Mouse (Mus musculus): ENCODE data around the gene Hist2h3b. TPM values are rescaled to one million over a fixed set of nuclear protein-coding genes. Genes with fewer than 3 reads are reported as not detected.
A peak's percentile ranks its signal among the peaks of the same experiment; 100 is the strongest.

The Hist2h3b gene
- total and polyA plus RNA-seq, 3 experiments = 12.1 to 1,421 (median 39.4) TPM

DNA sequence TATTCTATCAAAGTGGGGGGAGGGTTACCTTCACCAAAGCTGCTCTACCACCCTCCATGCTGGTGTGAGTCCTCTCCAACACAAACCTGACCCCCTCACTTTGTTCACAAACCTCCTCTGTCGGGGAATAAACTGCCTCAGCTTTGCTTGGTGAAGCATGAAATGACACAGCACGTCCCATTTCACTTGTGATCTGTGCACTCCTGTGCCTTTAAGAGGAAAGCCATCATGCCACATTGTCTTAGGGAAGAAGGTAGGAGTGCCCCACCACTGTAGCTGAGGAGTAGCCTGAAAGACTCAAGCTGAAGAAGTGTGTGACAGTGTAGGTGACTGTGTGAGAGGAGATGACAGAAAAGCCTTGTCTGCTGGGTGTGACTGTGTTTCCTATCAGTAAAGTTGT lies 43.0 kb upstream of the Hist2h3b start:
- peaks cover 16% of the 10 kb centered on the region for H3K79me2 ChIP-seq (replicated peaks; ENCODE audit: control insufficient read depth, extremely low read depth, insufficient read depth, poor library complexity, severe bottlenecking)

DNA sequence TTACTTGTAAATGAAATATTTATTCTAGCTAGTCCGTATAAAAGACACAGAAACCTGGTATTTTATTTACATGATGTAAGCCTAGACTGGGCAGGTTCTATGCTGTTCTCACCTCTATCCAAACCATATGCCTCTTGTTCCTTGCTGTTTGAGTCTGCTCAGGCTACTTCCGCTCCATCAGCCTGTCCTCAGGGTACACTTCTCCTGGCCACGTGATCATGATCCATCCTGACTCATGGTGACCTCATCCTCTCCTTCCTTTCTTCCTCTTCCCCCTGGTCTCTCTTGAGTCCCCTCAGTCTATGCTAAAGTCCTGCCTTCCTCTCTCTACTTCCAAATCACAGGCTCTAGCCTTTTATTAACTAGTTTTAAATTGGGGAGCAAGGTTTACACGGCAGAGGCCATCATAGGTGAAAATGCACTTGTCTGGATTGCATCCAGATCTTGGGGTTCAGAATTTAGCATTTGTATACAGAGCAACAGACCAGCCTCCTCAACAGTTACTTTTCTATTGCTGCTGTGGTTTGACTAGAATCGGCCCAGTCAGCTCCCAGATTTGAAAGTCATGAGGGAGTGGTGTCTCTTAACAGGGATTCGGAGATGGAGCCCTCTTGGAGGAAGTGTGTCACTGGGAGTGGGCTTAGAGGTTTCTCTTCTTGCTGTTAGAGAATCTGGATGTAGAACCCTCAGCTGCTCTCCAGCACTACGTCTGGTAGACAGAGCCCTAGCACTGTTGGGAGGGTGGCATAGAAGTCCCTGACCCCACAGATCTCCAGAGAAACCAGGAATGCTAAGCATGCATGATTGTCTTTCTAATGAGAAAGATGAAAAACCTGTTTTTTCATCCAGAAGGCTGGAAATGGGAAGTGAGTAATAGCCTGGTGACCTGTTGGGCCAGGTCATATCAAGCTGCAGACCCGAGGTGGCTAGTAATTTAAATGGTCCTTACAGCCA lies 41.5 kb upstream of the Hist2h3b start:
- Histone ChIP-seq H3K36me3 (replicated peaks in 1 of 2; ENCODE audit: control insufficient read depth in 1 of 2, insufficient read depth in 1 of 2, low read length in 1 of 2) (no peaks in the 10 kb centered on the region), H3K9me3 (replicated peaks; ENCODE audit: low read length) (no peaks in the 10 kb centered on the region), H3K4me2 (ENCODE audit: insufficient read depth, low read depth, poor library complexity, severe bottlenecking) (no peak overlapping the region), H3K27ac (ENCODE audit: insufficient read depth, low read depth) (no peak overlapping the region; the same call in 1 of the 2 replicates), H3K4me3 (replicated peaks in 1 of 3; ENCODE audit: low read depth in 2 of 3, low read length in 2 of 3, poor library complexity in 1 of 3) (no peak overlapping the region), H3K79me2 (replicated peaks; ENCODE audit: control insufficient read depth, extremely low read depth, insufficient read depth, poor library complexity, severe bottlenecking) (peaks cover 16% of the 10 kb centered on the region), H3K27me3 (replicated peaks) (no peaks in the 10 kb centered on the region), H3K9ac (ENCODE audit: insufficient read depth, low read depth) (peak overlapping the region; percentile 27; the same call in 1 of the 2 replicates), H3K4me1 (ENCODE audit: control insufficient read depth in 1 of 2, insufficient read depth in 2 of 2) (peaks cover 26 to 93% of the 10 kb centered on the region in 2 experiments)
- in situ Hi-C loops (cut with MboI; ENCODE audit: low pct_ligation_motif_present, low pct_unique_long_range_greater_than_20kb, low sequenced_read_pairs) (loop anchor here (10.0 kb wide), 2 partner anchors 262 to 572 kb away; partner anchors contain the start of gene Mcl1), dilution Hi-C loops (cut with MboI; ENCODE audit: extremely low pct_ligation_motif_present, extremely low pct_unique_long_range_greater_than_20kb, low sequenced_read_pairs) (no loop called here)
- no peak for DNase-seq (ENCODE audit: extremely low read depth)
- TF ChIP-seq RCOR1 (conservative IDR thresholded peaks at IDR 0.05; ENCODE audit: low read depth, low read length) (no peak), ETS1 (conservative IDR thresholded peaks at IDR 0.05; ENCODE audit: low read depth, low read length) (no peak), JUN (IDR thresholded peaks at IDR 0.05; ENCODE audit: insufficient read depth, low read depth, low read length) (no peak), MAZ (IDR thresholded peaks at IDR 0.05; ENCODE audit: low read depth, low read length) (no peak), RAD21 (IDR thresholded peaks at IDR 0.05; ENCODE audit: low read depth, low read length) (no peak), MEF2A (IDR thresholded peaks at IDR 0.05; ENCODE audit: borderline replicate concordance, low read depth, low read length) (no peak), ELF1 (IDR thresholded peaks at IDR 0.05; ENCODE audit: low read depth, low read length) (no peak), POLR2A (IDR thresholded peaks at IDR 0.05; ENCODE audit: low read depth, low read length) (no peak), USF2 (conservative IDR thresholded peaks at IDR 0.05; ENCODE audit: low read depth, low read length) (peak; percentile 27; the same call in 1 of the 2 replicates), CTCF (conservative IDR thresholded peaks at IDR 0.05 in 1 of 2, IDR thresholded peaks at IDR 0.05 in 1 of 2; ENCODE audit: low read depth in 2 of 2, low read length in 2 of 2) (no peak), MAFK (IDR thresholded peaks at IDR 0.05; ENCODE audit: insufficient replicate concordance, low read length) (no peak), TBP (conservative IDR thresholded peaks at IDR 0.05; ENCODE audit: low read depth, low read length) (no peak), ZKSCAN1 (IDR thresholded peaks at IDR 0.05; ENCODE audit: borderline replicate concordance, low read depth, low read length) (no peak), USF1 (IDR thresholded peaks at IDR 0.05; ENCODE audit: low read depth, low read length) (peak; percentile 42; the same call in 1 of the 2 replicates), UBTF (IDR thresholded peaks at IDR 0.05; ENCODE audit: low read depth, low read length) (no peak)

More for the DNA sequence above, 43.0 kb upstream of the Hist2h3b start:
- DNase-seq (ENCODE audit: extremely low read depth) = peak; percentile 45
- Histone ChIP-seq H3K4me2 (ENCODE audit: insufficient read depth, low read depth, poor library complexity, severe bottlenecking) (peak overlapping the region; percentile 72; the same call in 1 of the 2 replicates), H3K4me1 (ENCODE audit: control insufficient read depth in 1 of 2, insufficient read depth in 2 of 2) (peaks cover 23 to 77% of the 10 kb centered on the region in 2 experiments), H3K9ac (ENCODE audit: insufficient read depth, low read depth) (peak overlapping the region; percentile 71), H3K4me3 (replicated peaks in 1 of 3; ENCODE audit: low read depth in 2 of 3, low read length in 2 of 3, poor library complexity in 1 of 3) (peak overlapping the region in 1 of 3 experiments; percentile 17), H3K27me3 (replicated peaks) (no peaks in the 10 kb centered on the region), H3K27ac (ENCODE audit: insufficient read depth, low read depth) (peak overlapping the region; percentile 64), H3K36me3 (replicated peaks in 1 of 2; ENCODE audit: control insufficient read depth in 1 of 2, insufficient read depth in 1 of 2, low read length in 1 of 2) (no peaks in the 10 kb centered on the region), H3K9me3 (replicated peaks; ENCODE audit: low read length) (no peaks in the 10 kb centered on the region)
- in situ Hi-C loops (cut with MboI; ENCODE audit: low pct_ligation_motif_present, low pct_unique_long_range_greater_than_20kb, low sequenced_read_pairs) = loop anchor here (10.0 kb wide), 2 partner anchors 261 to 571 kb away; partner anchors contain the start of gene Mcl1
- dilution Hi-C loops (cut with MboI; ENCODE audit: extremely low pct_ligation_motif_present, extremely low pct_unique_long_range_greater_than_20kb, low sequenced_read_pairs) = no loop called here
- TF ChIP-seq BHLHE40 (IDR thresholded peaks at IDR 0.05; ENCODE audit: low read depth, low read length) (peak; percentile 34; the same call in 1 of the 2 replicates), CHD2 (IDR thresholded peaks at IDR 0.05; ENCODE audit: low read length) (0 out of 2 replicates have a peak, but pooled peaks have one; percentile 29), MYC (IDR thresholded peaks at IDR 0.05; ENCODE audit: low read depth, low read length) (no peak), MAFK (IDR thresholded peaks at IDR 0.05; ENCODE audit: insufficient replicate concordance, low read length) (0 out of 2 replicates have a peak, but pooled peaks have one; percentile 50)

Data from CH12.LX (cell line).